8 mouse cellular contexts compared by ENCODE assay signal in genomic region chr5:3289991-3290417, GRCm38 (mm10). TPM values are rescaled to one million over a fixed set of nuclear protein-coding genes. Genes with fewer than 3 reads are reported as not detected.
DNase-seq lines count a peak whose midpoint lies in the region; ATAC-seq and TF ChIP-seq lines count a peak whose summit lies in the region.
"Not testable (repeated sequence)": the region's sequence is repeated elsewhere in the genome, so short reads cannot be mapped to it uniquely, and the experiment has no call there.

No protein-coding gene starts in this region.

- not testable (repeated sequence) for H3K36me3 ChIP-seq in forebrain, postnatal 0 days (ENCODE audit: insufficient read depth); heart, postnatal 0 days (replicated peaks; ENCODE audit: control insufficient read depth, insufficient read depth, low read length); kidney, adult 2 months (ENCODE audit: control insufficient read depth, insufficient read depth, low read length); lung, postnatal 0 days (ENCODE audit: insufficient read depth, low read length); midbrain, postnatal 0 days (ENCODE audit: insufficient read depth, low read length)

- in situ Hi-C loops in Patski (cut with MboI; ENCODE audit: low pct_unique_long_range_greater_than_20kb), result not testable (repeated sequence)

- not testable (repeated sequence) for H3K4me3 ChIP-seq in forebrain, postnatal 0 days (ENCODE audit: low read depth, low read length); heart, postnatal 0 days (ENCODE audit: low read depth, low read length); kidney, adult 2 months (ENCODE audit: insufficient read depth, low read depth, low read length); lung, postnatal 0 days (ENCODE audit: low read depth, low read length); midbrain, postnatal 0 days (ENCODE audit: low read depth, low read length)

- not testable (repeated sequence) for H3K4me2 ChIP-seq in forebrain, postnatal 0 days (ENCODE audit: low read depth); lung, postnatal 0 days (replicated peaks; ENCODE audit: low read depth, low read length); midbrain, postnatal 0 days (ENCODE audit: low read depth, low read length, poor library complexity, severe bottlenecking)
- 0 out of 2 replicates have a peak overlapping the region, but pooled peaks have one; percentile 18 for H3K4me2 ChIP-seq in heart, postnatal 0 days (ENCODE audit: low read depth, low read length)

- H3K27me3 ChIP-seq in Patski; forebrain, postnatal 0 days (ENCODE audit: insufficient read depth, low read length); heart, postnatal 0 days (ENCODE audit: control insufficient read depth, insufficient read depth, low read length); kidney, adult 2 months (replicated peaks; ENCODE audit: control insufficient read depth, insufficient read depth, low read length); lung, postnatal 0 days (replicated peaks; ENCODE audit: insufficient read depth, low read length); midbrain, postnatal 0 days (ENCODE audit: insufficient read depth, low read length): not testable (repeated sequence)

- not testable (repeated sequence) for H3K27ac ChIP-seq in forebrain, postnatal 0 days (ENCODE audit: low read depth, low read length); kidney, adult 2 months (ENCODE audit: insufficient read depth, low read depth, low read length); lung, postnatal 0 days (ENCODE audit: low read length); midbrain, postnatal 0 days (ENCODE audit: low read depth, low read length)
- peak overlapping the region; percentile 62 for H3K27ac ChIP-seq in heart, postnatal 0 days (ENCODE audit: low read depth)

- ATAC-seq in Patski, result peak; percentile 95
- peak; percentile 27; the same call in 1 of the 2 replicates for ATAC-seq in forebrain, postnatal 0 days
- ATAC-seq in heart, postnatal 0 days (ENCODE audit: insufficient read depth, low read depth), result peak; percentile 60
- peak; percentile 40; the same call in 1 of the 2 replicates for ATAC-seq in lung, postnatal 0 days
- ATAC-seq in midbrain, postnatal 0 days (ENCODE audit: low FRiP score), result not testable (repeated sequence)

- not testable (repeated sequence) for H3K9ac ChIP-seq in forebrain, postnatal 0 days; heart, postnatal 0 days (replicated peaks; ENCODE audit: low read depth, low read length); lung, postnatal 0 days (replicated peaks; ENCODE audit: low read depth); midbrain, postnatal 0 days (replicated peaks; ENCODE audit: low read length, poor library complexity, severe bottlenecking)

- not testable (repeated sequence) for H3K4me1 ChIP-seq in forebrain, postnatal 0 days (ENCODE audit: insufficient read depth); heart, postnatal 0 days (ENCODE audit: control insufficient read depth, insufficient read depth); kidney, adult 2 months (ENCODE audit: control insufficient read depth, insufficient read depth, low read length); lung, postnatal 0 days (ENCODE audit: insufficient read depth, low read depth, low read length); midbrain, postnatal 0 days (ENCODE audit: insufficient read depth, low read length)

- not testable (repeated sequence) for TF ChIP-seq CTCF in Patski (IDR thresholded peaks at IDR 0.05); forebrain, postnatal 0 days (IDR thresholded peaks at IDR 0.05; ENCODE audit: low read depth); heart, postnatal 0 days (IDR thresholded peaks at IDR 0.05; ENCODE audit: low read depth); kidney, adult 2 months (conservative IDR thresholded peaks at IDR 0.05; ENCODE audit: insufficient read depth, insufficient read length, low read depth, low read length); lung, postnatal 0 days (IDR thresholded peaks at IDR 0.05); midbrain, postnatal 0 days (IDR thresholded peaks at IDR 0.05)

- POLR2A ChIA-PET in Patski (lab: Charles Lee), result not testable (repeated sequence)

- DNase-seq in Patski (ENCODE audit: low read depth, low spot score), result peak; percentile 48
- peak; percentile 21 for DNase-seq in embryo, embryonic 10.5 days (ENCODE audit: low spot score)
- DNase-seq in forebrain, postnatal 0 days, result peak; percentile 40
- DNase-seq in heart, postnatal 0 days (ENCODE audit: low spot score), result not testable (repeated sequence)
- DNase-seq in kidney, adult 2 months, result peak; percentile 14
- DNase-seq in lung, postnatal 0 days (ENCODE audit: low spot score), result peak; percentile 19
- peak; percentile 31 for DNase-seq in midbrain, postnatal 0 days (ENCODE audit: low spot score)
- peak; percentile 11 to 14 for DNase-seq in right cerebral cortex, postnatal 36 days (ENCODE audit: low spot score in 2 of 2)

- WGBS in forebrain, postnatal 0 days, result 7% methylated on average over 8 of the region's 8 CpGs
- 15% methylated on average over 8 of the region's 8 CpGs for WGBS in heart, postnatal 0 days
- WGBS in kidney, adult 2 months, result 22% methylated on average over 8 of the region's 8 CpGs
- 16% methylated on average over 8 of the region's 8 CpGs for WGBS in lung, postnatal 0 days
- WGBS in midbrain, postnatal 0 days, result 15% methylated on average over 8 of the region's 8 CpGs

- CTCF ChIA-PET in Patski (lab: Charles Lee), result not testable (repeated sequence)

- not testable (repeated sequence) for TF ChIP-seq EP300 in heart, postnatal 0 days (IDR thresholded peaks at IDR 0.05; ENCODE audit: low read depth); lung, postnatal 0 days (IDR thresholded peaks at IDR 0.05)

- not testable (repeated sequence) for H3K9me3 ChIP-seq in forebrain, postnatal 0 days (ENCODE audit: low read length); heart, postnatal 0 days (replicated peaks; ENCODE audit: control insufficient read depth, low read length); lung, postnatal 0 days (ENCODE audit: low read length); midbrain, postnatal 0 days (ENCODE audit: low read length)

- not testable (repeated sequence) for TF ChIP-seq POLR2A in kidney, adult 2 months (IDR thresholded peaks at IDR 0.05; ENCODE audit: low read depth, low read length)

RNA-seq across cellular contexts. Expression of gene Cdk6, which starts 51.3 kb away (rescaled TPM):
- 21.8 TPM for polyA plus RNA-seq in Patski (2021)
- total RNA-seq in forebrain, postnatal 0 days (2014; rRNA removed), result 14.3 and 19.8 TPM in 2 replicates
- 4.4 and 9.4 TPM in 2 replicates for polyA plus RNA-seq in forebrain, postnatal 0 days (2015; fragmentation: Nextera tagmentation; extraction: Ambion mirVana)
- total RNA-seq in heart, postnatal 0 days (2014; rRNA removed; ENCODE audit: low replicate concordance), result 43.0 and 55.2 TPM in 2 replicates
- 17.7 and 19.2 TPM in 2 replicates for polyA plus RNA-seq in heart, postnatal 0 days (2015; fragmentation: Nextera tagmentation; extraction: Ambion mirVana)
- 6.0 and 7.8 TPM in 2 replicates for polyA plus RNA-seq in kidney, adult 2 months (2012; rRNA removed)
- 19.7 and 27.7 TPM in 2 replicates for polyA plus RNA-seq in lung, postnatal 0 days (2015; fragmentation: Nextera tagmentation; extraction: Ambion mirVana)
- total RNA-seq in midbrain, postnatal 0 days (2014; rRNA removed), result 7.1 and 22.0 TPM in 2 replicates
- 4.0 and 5.5 TPM in 2 replicates for polyA plus RNA-seq in midbrain, postnatal 0 days (2015; fragmentation: Nextera tagmentation; extraction: Ambion mirVana)
